Mouse (Mus musculus) embryonic facial prominence, embryonic 11.5 days (tissue): ENCODE results near the gene Ints14. TPM values are rescaled to one million over a fixed set of nuclear protein-coding genes. Genes with fewer than 3 reads are reported as not detected.

Experiments
- ATAC-seq: fragments of 200-750 bp; cut with Nextera tagmentation; replicated peaks from 2 replicates; pipeline ENCODE4 v1.8.0; 2017; ENCODE audit warnings: low read depth; ENCODE audit not compliant: insufficient number of reproducible peaks, low FRiP score, low TSS enrichment
- DNase-seq: peaks from one replicate; pipeline ENCODE4 v3.0.0-alpha.2; 2015; ENCODE audit warnings: low spot score
- H3K27ac ChIP-seq: fragments of 300-500 bp; sonication (generic); replicated peaks from 2 replicates; pipeline ENCODE4 v1.5.1; 2014; ENCODE audit warnings: mild to moderate bottlenecking, low read depth, low read length, control low read depth
- H3K27me3 ChIP-seq: fragments of 300-500 bp; sonication (generic); 2 replicates; pipeline ENCODE4 v1.6.1; 2014; ENCODE audit warnings: mild to moderate bottlenecking, low read length, moderate library complexity, mixed read lengths; ENCODE audit not compliant: control insufficient read depth, insufficient read depth
- H3K36me3 ChIP-seq: fragments of 300-500 bp; sonication (generic); replicated peaks from 2 replicates; pipeline ENCODE4 v1.6.1; 2014; ENCODE audit warnings: low read depth, mild to moderate bottlenecking, low read length, moderate library complexity, mixed read lengths; ENCODE audit not compliant: control insufficient read depth, insufficient read depth
- H3K4me1 ChIP-seq: fragments of 300-500 bp; sonication (generic); 2 replicates; pipeline ENCODE4 v1.6.1; 2014; ENCODE audit warnings: low read length, mixed read lengths; ENCODE audit not compliant: control insufficient read depth, insufficient read depth
- H3K4me2 ChIP-seq: fragments of 300-500 bp; sonication (generic); 2 replicates; pipeline ENCODE4 v1.6.1; 2014; ENCODE audit warnings: low read depth, mild to moderate bottlenecking, control low read depth, low read length, moderate library complexity
- H3K4me3 ChIP-seq: fragments of 300-500 bp; sonication (generic); 2 replicates; pipeline ENCODE4 v1.5.1; 2014; ENCODE audit warnings: low read depth, low read length, control low read depth
- H3K9ac ChIP-seq: fragments of 300-500 bp; sonication (generic); replicated peaks from 2 replicates; pipeline ENCODE4 v1.6.1; 2014; ENCODE audit warnings: mild to moderate bottlenecking, control low read depth, low read length
- H3K9me3 ChIP-seq: fragments of 300-500 bp; sonication (generic); replicated peaks from 2 replicates; pipeline ENCODE4 v1.6.1; 2016; ENCODE audit warnings: mild to moderate bottlenecking, low read length, inconsistent platforms, mixed read lengths; ENCODE audit not compliant: control insufficient read depth
- WGBS: fragments of 180-500 bp; shearing (Covaris S2); extraction: QIAGEN DNeasy Blood & Tissue Kit; methylation state at CpG from one replicate; pipeline ENCODE4 v1.1.7; 2014; 5-methylcytosine and 5-hydroxymethylcytosine counted together
- polyA plus RNA-seq: library from polyadenylated mRNA; unstranded; fragments of >200 nt; fragmentation: Nextera tagmentation; extraction: Ambion mirVana; gene quantifications from 2 replicates; pipeline ENCODE4 v1.2.1, GENCODE M21; 2014

The Ints14 gene
- polyA plus RNA-seq, 1 experiment from 2014 or later: 80.5 TPM

DNA sequence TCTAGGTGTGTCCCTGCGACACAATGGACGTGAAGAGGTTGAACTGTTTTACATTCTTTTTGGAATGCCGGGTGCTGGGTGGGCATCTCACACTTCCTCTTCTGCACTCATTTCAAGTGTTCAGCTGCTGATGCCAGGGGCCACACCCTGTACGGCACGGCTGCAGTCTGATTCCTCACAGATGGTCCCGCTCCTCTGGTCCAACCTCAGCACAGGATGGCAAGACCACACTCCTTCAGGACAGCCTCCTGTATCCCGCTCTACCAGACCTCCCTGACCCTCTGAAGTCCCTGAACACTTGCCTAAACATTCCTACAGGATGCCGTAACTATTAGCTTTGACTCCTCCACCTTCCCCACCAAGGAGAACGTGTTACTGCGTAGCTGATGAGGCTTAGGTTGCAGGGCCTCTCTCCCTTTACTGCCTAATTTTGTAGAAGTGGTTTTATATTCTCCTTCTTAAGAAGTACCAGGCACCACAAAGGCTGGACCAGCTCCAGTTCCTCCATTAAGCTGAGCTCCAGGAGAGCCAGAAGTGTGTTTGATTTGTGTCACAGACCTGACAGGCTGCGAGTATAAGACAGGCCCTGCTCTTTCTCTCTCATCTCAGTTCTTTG is 19.9 kb upstream of the Ints14 start:
- no peak for DNase-seq
- H3K9me3 ChIP-seq: no peaks in the 10 kb centered on the region
- no peak for ATAC-seq
- H3K4me1 ChIP-seq: no peaks in the 10 kb centered on the region; the same call in 1 of the 2 replicates
- no peak overlapping the region for H3K4me3 ChIP-seq
- WGBS: 75% methylated on average over 11 of the region's 11 CpGs
- no peaks in the 10 kb centered on the region for H3K27me3 ChIP-seq
- H3K4me2 ChIP-seq: no peak overlapping the region
- H3K9ac ChIP-seq: no peak overlapping the region
- H3K36me3 ChIP-seq: no peaks in the 10 kb centered on the region
- H3K27ac ChIP-seq: no peak overlapping the region

DNA sequence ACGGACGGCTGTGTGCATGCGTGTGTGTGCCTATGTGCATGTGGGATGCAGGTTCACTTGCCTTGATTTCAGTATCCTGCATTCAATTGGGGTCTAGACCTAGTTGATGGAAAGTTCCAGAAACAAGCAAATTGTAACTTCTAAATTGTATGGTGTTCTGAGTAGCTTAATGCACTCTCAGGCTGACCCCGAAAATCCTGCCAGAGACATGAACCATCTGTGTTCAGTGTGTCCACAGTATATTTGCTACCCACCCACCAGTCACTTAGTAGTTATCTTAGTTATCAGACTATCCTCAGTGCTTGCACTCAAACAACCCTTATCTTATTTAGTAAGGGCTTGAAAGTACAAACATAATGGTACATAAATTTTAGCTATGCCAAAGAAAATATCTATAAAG is 19.1 kb upstream of the Ints14 start:
- Histone ChIP-seq H3K27ac (no peak overlapping the region), H3K4me2 (no peak overlapping the region), H3K4me1 (no peaks in the 10 kb centered on the region; the same call in 1 of the 2 replicates), H3K27me3 (no peaks in the 10 kb centered on the region), H3K36me3 (no peaks in the 10 kb centered on the region), H3K9ac (no peak overlapping the region), H3K9me3 (no peaks in the 10 kb centered on the region), H3K4me3 (no peak overlapping the region)
- DNase-seq: no peak
- ATAC-seq: no peak
- 90% methylated on average over 4 of the region's 4 CpGs for WGBS

DNA sequence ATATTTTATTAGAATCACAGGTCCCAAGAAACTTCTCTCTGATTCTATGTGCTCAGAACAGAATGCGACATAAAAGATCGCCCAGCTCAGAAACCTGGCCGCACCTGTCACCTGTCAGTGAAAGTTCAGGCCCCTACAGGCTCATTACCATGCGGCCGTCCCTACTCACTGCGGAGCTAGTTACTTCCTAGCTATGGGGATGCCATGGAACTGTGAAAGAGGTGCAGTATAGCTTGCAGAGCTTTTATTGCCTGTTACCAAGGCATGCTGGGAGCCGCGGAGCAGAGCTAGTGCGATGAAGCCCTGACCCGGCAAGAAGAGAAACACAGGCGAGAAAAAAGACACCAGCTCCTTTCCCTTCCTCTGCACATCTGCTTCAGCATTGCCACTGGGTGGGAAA is 16.7 kb upstream of the Ints14 start:
- Histone ChIP-seq H3K36me3 (no peaks in the 10 kb centered on the region), H3K4me1 (no peaks in the 10 kb centered on the region; the same call in 1 of the 2 replicates), H3K4me2 (no peak overlapping the region), H3K27me3 (no peaks in the 10 kb centered on the region), H3K27ac (no peak overlapping the region), H3K4me3 (no peak overlapping the region), H3K9me3 (no peaks in the 10 kb centered on the region), H3K9ac (no peak overlapping the region)
- 17% methylated on average over 11 of the region's 11 CpGs for WGBS
- DNase-seq (no peak), ATAC-seq (no peak)

DNA sequence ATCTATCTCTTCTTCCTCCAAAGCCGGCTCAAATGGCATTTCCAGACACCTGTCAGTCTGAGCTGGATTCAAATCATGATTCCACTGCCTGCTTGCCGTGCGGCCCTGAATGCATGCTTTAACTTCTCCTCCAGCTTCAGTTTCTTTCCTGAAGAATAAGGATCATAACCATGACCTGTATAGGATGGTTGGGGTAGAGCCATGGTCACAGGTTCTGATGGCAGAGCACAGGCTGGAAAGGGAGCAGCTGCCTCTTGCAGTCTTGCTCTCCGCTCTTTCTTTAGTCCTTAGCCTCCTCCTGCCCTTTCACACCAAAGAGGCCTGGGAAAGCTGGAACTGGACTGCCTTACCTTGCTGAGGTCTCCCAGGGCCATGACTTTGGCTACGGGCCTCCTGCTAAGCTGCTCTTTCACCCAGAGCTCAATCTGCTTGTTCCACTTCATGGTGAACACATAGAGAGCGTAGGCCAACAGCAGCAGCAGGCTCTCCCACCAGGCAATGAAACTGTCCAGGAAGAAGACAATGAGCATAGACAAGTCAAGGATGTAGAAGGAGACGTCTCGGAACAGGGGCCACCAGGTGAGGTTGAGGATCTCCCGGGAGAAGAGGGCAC is 13.1 kb upstream of the Ints14 start:
- H3K9me3 ChIP-seq: no peaks in the 10 kb centered on the region
- WGBS: 89% methylated on average over 9 of the region's 9 CpGs
- no peaks in the 10 kb centered on the region; the same call in 1 of the 2 replicates for H3K4me1 ChIP-seq
- ATAC-seq (no peak), DNase-seq (no peak)
- no peaks in the 10 kb centered on the region for H3K36me3 ChIP-seq
- no peak overlapping the region for H3K9ac ChIP-seq
- H3K4me3 ChIP-seq: no peak overlapping the region
- no peaks in the 10 kb centered on the region for H3K27me3 ChIP-seq
- no peak overlapping the region for H3K4me2 ChIP-seq
- H3K27ac ChIP-seq: no peak overlapping the region

DNA sequence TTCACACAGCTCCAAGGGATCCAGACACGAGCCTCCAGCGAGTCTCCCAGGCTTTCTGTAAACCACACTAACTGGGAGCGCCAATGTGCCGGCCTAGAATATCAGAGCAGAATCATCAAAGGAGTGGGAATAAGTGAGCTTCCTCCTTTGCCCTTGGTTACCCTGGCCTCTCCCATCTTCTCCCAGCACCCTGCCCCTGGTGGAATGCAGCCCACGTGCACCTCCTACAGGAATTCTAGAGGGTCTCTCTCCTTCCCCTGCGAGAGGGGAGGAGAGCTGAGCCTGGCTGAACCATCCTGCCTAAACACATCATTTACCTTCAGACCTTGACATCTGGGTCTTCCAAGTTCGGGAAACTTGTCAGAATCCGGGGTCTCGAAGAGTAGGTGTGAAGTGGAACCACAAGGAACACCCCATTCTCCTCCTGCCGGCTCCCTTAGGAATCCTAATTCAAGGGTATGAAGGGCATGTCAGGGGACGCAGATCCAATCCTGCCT is 9.5 kb upstream of the Ints14 start, which contains the start of gene Slc24a1:
Gene Slc24a1 (minus strand): TSS at position 447 of the 497 bp plus-strand sequence.
- Histone ChIP-seq H3K4me1 (no peaks in the 10 kb centered on the region), H3K36me3 (no peaks in the 10 kb centered on the region), H3K9ac (no peak within 1 kb of the TSS), H3K9me3 (no peaks in the 10 kb centered on the region), H3K4me2 (no peak within 1 kb of the TSS), H3K4me3 (no peak within 1 kb of the TSS), H3K27me3 (no peaks in the 10 kb centered on the region), H3K27ac (no peak within 1 kb of the TSS)
- ATAC-seq (no peak), DNase-seq (no peak)
- WGBS: 40% methylated on average over 11 of the region's 11 CpGs

DNA sequence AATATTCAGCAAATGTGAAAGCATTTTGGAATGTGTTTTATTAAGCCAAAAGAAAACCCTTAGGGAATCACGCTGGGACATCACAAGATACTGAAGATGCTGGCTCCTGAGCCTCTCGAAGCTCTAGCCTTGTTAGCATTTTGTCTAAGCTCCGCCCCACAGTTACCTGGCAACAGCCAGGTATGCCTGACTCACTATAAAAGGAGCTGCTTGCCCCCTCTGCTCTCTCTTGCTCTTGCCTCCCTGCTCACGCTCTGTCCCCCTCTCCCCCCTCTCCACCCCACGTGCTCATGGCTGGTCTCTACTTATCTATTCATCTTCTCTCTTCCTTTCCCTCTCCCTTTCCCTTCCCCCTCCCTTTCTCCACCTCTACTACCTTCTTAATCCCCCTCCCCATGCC is 8.7 kb upstream of the Ints14 start:
- WGBS: 16% methylated on average over 5 of the region's 5 CpGs
- H3K27me3 ChIP-seq: no peaks in the 10 kb centered on the region
- no peak overlapping the region for H3K4me3 ChIP-seq
- H3K9ac ChIP-seq: no peak overlapping the region
- ATAC-seq: no peak
- H3K4me2 ChIP-seq: no peak overlapping the region
- H3K9me3 ChIP-seq: no peaks in the 10 kb centered on the region
- H3K36me3 ChIP-seq: no peaks in the 10 kb centered on the region
- H3K27ac ChIP-seq: no peak overlapping the region
- no peak for DNase-seq
- no peaks in the 10 kb centered on the region for H3K4me1 ChIP-seq

DNA sequence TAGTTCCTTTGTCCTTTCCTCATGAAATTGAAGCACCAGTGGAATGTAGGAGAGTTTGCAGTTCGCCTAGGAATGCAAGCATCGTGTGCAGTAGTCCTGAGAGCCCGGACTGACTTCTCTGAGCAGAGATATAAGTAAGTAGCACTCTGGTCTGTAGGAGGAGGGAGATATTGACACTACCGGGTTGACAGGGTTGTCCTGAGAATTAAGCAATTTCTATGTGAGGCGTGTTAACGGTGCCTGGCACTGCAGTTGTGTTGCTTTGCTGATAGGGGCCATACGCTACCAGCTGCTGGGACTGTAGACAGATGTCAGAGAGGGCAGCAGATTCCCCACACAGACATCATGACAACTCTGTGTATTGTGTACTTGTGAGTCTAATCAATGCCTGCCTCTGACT is 7.5 kb upstream of the Ints14 start:
- WGBS: 79% methylated on average over 7 of the region's 7 CpGs
- Histone ChIP-seq H3K4me3 (no peak overlapping the region), H3K27ac (no peak overlapping the region), H3K4me1 (no peaks in the 10 kb centered on the region), H3K27me3 (no peaks in the 10 kb centered on the region), H3K9me3 (no peaks in the 10 kb centered on the region), H3K4me2 (no peak overlapping the region), H3K36me3 (no peaks in the 10 kb centered on the region), H3K9ac (no peak overlapping the region)
- no peak for ATAC-seq
- DNase-seq: no peak

DNA sequence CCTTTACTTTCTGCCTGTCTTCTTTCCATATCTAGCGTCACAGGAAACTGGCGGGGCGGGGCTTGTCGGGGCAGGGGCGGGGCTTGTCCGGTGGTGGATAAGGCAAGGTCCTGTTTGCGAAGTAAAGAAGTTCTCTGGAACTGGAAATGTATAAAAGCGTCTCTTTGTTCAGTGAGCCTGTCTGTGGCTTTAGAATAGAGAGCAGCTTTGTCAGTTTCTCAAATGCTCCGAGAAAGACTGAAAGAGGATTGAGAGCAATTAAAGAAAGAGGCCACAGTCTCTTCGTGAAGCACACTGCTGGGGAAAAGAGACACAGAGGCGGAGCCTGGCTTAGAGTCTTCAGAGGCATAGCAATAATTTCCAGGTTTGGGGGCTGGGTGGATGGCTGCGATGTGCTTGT is 4.4 kb upstream of the Ints14 start:
- Histone ChIP-seq H3K27me3 (no peaks in the 10 kb centered on the region), H3K27ac (no peak overlapping the region), H3K9ac (no peak overlapping the region), H3K4me2 (no peak overlapping the region), H3K36me3 (no peaks in the 10 kb centered on the region), H3K4me1 (no peaks in the 10 kb centered on the region), H3K9me3 (no peaks in the 10 kb centered on the region), H3K4me3 (no peak overlapping the region)
- peak; percentile 39 for DNase-seq
- no peak for ATAC-seq
- 18% methylated on average over 12 of the region's 12 CpGs for WGBS
